Mouse (Mus musculus): Measurements from ENCODE around the gene Angel1.

Angel1 gene

DNA sequence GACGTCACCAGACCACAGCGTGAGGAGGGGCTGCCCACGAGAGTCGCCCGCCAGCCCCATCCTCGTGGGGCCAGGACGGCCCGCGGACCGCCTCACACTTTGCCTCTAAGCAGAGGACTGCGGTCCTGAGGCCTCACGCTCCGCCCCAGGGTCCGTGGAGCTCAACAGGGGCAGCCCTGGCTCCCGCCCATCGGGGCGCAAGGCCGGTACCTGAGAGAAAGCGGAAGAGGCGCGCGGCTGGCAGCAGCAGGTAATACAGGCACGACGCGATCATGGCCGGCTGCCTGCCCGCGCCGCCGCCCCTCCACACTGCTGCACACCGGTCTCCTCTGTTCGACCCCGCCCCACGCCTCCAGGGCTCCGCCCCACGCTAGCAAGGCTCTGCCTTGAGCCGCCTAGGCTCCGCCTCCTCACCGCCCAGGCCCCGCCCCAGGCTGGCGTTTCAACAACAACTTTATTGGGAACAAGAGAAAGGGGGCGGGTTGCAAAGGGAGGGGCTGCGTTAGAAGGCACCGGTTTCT is at the start of gene Angel1:
TSS of gene Angel1 (minus strand) at position 341 of the 521 bp plus-strand sequence.
- DNase-seq (ENCODE audit: low spot score in 2 of 2), result peak; percentile 93 to 95

DNA sequence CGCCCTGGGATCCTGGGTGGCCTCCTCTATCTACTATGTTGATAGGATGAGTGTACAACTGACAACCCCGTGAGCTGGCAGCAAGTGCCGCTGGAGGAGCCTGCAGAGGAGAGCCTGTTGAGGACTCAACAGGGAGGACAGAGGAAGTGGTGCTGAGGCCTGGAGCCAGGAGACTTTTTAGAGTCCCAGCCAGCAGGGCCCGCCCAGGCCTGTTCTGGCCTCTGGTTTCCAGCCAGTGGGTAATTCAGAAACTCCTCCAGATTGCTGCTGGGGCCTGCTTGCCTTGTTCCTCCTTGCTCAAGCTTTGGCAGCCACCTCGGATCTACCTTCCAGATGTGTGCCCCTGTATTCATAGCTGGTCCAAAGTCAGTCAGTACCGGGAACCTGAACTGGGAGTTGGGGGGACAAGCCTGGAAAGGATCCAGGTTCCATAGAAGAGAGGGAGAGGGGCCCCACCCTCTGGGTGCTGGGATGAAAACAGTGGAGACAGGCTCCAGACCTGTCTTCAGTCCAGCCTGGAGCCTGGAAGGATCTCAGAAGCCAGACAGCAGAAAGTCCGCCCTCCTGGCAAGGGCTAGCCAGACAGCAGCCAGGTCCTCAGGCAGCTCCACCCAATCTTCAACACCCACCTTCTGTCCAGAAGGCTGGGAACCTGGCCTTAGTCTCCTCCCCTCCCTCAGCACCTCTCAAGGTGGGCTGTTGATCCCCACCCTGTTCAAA is 49.5 kb upstream of the Angel1 start:
- peak; percentile 70 to 75 for DNase-seq (ENCODE audit: low spot score in 2 of 2)

DNA sequence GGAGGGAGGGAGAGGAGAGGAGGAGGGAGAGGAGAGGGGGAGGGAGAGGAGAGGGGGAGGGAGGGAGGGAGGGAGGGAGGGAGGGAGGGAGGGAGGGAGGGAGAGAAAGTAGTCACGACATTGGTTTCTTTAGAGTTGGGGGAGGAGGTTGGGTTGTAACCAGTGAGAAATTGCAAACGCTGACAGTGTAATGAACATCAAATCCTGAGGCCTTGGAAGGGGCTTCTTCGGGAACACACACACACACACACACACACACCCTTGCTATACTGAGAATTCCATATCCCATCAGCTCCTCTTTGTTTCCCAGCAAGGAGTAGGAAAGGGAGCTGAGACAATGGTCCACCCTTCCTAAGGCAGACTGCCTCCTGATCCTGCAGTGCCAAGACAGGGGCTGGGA is 46.3 kb upstream of the Angel1 start:
- no peak for DNase-seq (ENCODE audit: low spot score in 2 of 2)

DNA sequence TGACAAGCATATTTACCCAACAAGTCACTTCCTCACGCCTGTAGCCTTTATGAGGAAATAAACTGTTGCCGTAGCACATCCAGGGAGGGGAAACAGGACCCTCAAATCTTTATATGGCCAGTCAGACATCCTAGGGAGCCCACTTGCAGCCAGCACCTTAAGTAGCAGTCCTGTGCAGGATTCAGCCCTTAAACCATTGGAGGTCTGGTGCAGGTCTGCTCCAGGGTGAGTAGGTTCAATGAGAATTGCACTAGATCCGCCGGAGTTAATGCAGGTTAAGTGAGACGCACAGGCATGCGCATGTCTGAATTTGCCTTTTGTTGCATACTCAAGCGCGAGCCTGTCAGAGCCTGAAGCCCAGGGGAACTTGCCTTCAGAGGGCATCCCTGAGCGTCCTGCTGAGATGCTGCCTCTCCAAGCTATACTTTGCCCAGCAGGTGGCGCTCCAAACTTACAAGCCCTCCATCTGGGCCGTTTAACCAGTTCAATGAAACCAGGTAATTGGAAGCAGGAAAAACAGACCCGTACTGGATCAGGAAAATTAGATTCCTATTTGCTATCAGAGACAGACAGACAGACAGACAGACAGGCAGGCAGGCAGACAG is 45.7 kb upstream of the Angel1 start:
- DNase-seq (ENCODE audit: low spot score in 2 of 2), result peak; percentile 86 to 95

DNA sequence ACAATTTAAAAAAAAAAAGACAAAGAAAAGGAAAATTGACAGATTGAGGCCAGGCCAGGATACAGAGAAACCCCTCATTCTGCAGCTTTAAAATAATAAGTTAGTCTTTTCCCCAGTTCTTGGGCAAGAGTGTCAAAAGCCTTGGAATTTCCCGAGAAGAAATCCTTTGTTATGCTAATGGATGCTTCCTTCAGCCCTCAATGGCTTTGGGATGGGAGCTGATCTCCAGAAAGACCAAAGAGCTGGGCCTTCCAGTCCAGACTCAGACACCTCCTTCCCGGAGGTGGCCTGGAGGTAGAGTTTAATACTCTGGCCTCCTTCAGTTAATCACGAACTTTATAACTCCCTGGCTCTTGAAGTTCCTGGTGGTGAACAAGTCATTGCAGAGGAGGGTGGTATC is 44.7 kb upstream of the Angel1 start:
- no peak for DNase-seq (ENCODE audit: low spot score in 2 of 2)

DNA sequence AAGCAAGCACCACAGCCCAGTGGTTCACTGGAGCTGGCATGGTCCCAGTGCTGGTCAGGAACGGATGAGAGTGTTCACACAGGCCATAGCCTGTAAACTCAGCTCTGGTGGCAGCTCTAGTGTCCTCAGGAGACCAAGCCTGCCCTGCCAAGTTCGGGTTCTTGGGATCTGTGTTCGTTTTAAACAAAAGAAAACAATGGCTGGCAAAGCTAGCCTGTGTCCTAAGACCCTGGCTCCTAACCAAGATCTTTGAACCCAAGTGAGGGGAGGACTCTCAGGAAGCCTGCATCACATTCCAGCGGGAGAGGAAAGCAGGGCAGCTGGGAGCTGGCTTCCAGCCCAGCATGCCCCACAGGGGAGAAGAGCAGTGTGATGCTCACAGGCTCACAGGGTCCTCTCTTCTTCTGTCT is 44.0 kb upstream of the Angel1 start:
- peak in 1 of 2 experiments; percentile 61 for DNase-seq (ENCODE audit: low spot score in 2 of 2)

DNA sequence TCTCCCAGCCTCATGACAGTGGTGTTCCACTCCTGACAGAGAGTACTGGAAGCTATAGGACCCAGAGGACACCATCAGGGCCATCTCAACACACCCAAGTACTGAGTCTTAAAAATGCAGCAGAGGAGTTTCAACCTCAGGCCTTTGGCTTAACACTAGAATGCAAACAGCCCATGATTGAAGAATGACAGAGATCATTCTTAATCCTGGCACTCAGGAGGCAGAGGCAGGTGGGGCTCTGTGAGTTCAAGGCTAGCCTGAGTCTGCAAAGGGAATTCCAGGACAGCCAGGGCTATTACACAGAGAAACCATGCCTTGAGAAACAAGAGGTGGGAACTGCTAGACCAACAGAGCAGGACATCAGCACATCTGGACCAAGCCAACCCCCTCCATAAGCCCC is 43.6 kb upstream of the Angel1 start:
- DNase-seq (ENCODE audit: low spot score in 2 of 2), result no peak

DNA sequence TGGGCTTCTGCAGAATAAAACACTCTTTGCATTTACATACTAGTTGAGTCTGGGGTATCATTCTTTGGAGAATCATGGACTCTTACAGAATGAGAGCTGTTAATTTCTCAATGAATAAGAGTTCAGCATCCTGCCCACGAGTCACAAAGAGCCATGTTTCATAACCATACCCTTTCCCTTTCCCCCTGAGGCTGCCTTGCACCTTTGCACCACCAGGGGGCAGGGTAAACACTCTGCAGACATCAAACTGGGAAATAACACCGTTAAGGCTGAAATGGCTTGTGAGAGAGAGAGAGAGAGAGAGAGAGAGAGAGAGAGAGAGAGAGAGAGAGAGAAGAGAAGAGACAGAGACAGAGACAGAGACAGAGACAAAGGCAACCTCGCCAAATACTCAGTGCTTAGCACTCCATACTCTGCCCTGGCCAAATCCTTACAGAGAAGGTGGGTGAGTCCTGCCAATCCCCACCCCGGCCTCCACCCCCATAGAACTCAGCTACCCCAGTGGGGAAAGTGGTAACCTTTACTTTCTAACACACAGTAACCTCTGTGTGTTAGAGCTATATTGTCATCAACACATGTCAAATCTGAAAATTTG is 42.8 kb upstream of the Angel1 start:
- DNase-seq (ENCODE audit: low spot score in 2 of 2), result peak; percentile 65 to 84

DNA sequence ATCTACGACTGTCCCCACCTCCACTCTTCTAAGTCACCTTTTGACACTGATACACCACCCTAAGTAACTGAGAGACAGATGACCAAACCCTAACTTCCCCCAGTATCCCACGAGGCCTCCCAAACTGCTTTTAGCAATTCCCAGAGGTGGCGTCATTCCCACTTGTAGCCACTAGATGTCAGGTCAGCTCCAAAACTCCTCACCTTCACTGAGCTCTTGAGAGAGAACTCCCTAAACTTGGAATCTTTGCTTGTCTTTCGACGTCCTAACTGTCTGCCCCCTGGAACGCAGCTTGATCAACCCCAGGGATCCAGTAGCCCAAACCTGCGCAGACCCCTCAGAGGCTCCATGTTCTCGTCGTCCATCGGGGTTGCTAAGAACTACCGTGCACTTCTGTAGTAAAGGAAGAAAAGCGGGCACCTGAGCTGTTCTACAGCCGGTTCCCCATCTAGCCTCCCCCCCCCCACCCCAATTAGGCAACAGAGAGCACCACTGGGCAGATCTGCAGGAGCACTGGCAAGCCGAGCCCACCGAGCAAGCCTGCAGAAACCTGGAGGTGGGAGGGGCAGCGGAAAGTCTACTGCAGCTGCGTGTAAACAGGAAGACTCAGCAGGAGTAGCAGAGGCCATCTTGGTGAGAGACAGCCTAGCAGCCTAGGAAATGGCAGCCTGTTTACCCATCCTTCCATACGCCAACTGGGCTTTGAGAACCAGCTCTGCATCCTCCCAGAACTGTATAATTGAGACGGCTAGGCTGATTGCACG is 41.8 kb upstream of the Angel1 start:
- DNase-seq (ENCODE audit: low spot score in 2 of 2), result peak in 1 of 2 experiments; percentile 30

DNA sequence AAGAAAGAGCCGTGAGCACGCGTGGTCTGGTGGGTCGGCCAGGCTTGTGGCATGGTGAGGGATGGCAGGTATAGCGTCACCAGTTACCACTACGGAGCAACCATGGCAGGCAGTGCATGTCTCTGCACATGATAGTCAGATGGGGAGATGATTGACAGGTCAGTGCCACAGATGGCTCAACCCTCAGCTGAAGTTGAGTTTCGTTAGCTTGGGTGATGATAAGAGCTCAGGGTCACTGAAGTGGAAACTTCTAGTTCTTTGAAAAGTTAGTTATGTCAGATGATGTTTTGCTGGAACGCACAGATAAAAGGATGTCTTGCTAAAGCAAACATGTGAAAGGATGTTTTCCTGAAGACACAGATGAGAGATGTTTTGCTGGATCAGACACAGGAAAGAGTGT is 40.2 kb upstream of the Angel1 start:
- DNase-seq (ENCODE audit: low spot score in 2 of 2), result no peak

DNA sequence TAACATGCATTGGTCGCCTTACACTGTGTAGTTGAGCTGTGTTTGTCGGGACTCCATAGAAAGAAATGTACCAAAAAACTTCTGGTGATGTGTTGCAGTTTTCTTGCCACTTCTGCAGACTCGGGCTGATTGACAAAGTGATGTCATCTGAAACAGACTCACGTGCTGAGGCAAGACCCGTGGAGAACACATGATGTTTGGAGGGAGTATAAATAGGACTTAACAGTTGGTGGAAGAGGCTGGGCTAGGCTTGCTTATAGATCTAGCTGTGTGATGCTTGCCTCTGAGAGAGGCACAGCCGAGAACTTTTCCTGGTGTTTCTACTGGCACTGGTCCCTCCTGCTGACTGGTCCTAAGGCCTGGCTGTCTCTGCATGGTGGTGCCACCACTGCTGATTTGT is 37.8 kb upstream of the Angel1 start:
- no peak for DNase-seq (ENCODE audit: low spot score in 2 of 2)

DNA sequence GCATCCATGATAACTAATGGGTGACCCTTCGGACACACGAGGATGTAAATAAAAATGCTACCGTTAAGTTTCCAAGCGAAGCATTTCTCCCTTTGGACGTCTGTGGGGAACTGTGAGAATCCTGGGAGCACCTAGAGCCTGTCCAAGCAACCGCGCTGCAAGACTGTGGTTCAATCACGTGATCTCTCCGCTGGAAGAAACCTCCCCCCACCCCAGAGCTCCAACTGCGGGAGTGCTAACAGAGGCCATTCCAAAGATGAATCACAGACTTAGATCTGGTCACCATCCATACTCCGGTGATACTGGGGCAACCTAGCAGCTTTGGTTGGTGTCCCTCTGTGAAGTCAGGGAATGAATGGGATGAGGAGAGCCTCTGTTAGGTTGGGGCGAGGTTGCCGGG is 34.8 kb upstream of the Angel1 start:
- DNase-seq (ENCODE audit: low spot score in 2 of 2), result no peak

DNA sequence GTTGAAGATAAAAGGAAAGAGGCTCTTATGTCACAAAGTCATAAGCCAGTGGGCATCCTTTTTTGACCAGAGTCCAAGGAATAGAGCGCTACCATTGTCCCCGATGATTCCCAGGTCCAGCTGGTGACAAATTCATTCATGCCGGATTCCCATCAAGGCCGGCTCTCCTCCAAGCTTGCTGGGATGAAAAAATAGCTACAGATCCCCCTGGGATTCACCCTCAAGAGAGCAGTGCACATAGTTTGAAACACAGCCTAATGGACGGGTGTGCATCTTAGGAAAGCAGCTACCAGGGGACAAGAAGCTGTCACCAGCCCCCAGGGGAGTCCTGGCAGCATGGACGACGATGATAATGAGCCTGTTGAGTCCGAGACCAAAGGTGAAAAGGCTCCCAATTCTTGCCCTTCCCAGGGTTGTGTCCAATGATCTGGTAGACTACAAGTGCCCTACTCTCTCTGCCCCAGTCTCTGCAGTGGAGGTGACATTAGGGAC is 8.1 kb upstream of the Angel1 start, which contains the start of gene Lrrc74a:
TSS of gene Lrrc74a (plus strand) at position 51 of the 492 bp plus-strand sequence.
- DNase-seq (ENCODE audit: low spot score in 2 of 2), result no peak

DNA sequence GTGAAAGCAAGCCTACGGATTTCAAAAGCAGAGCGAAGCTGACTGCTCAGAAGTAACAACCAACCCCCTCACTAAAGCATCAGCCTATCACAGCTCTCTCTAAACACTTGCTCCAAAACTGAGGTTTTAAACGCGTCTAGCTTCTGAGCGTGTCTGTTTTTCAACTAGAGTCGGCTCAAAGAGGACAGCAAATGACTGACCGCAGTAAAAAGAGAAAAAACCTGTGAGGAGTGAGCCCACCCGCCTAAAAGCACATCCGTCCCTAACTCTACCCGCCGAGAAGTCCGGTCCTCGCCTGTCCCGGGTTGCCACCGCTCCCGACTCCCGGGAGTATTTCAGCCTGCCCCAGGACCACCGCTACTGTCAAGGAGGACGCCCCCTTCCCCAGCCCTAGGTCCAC is 554 bp downstream of the Angel1 start:
- no peak for DNase-seq (ENCODE audit: low spot score in 2 of 2)

DNA sequence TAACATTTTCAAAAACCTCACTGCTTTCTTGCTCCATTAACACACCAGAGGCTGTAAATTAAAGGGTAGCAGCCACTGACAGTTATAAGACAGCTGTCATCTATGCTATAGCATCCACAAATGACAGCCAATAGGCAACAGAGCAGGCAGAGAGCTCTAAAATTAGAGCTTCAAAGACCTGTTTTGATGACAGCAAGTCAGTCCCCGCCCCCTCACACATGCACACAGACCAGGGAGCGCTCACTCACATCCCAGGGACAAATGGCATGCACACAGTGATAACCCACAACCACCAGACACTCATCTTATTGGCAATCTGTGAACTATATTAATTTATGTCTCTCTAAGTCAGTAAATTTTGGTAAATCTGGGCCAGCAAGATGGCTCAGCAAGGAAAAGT is 2.0 kb downstream of the Angel1 start:
- no peak for DNase-seq (ENCODE audit: low spot score in 2 of 2)

DNA sequence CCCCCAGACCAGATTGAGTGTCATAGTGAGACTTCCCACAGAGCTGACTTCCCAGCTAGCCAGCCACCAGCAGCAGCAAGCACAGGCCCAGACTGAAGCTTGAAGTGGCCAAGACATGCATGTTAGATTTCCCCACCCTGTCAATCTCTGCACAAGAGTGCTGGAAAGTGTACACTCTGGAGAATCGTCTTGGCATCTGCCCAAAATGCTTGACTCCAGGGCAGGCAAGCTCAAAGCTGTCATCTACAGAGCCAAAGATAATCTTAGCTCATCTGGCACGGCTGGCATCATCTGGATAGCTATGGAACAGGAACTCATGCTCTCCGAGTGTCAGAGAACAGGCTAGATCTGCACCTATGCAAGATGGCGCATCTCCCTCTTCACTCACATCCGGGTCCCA is 4.8 kb downstream of the Angel1 start:
- DNase-seq (ENCODE audit: low spot score in 2 of 2), result no peak

DNA sequence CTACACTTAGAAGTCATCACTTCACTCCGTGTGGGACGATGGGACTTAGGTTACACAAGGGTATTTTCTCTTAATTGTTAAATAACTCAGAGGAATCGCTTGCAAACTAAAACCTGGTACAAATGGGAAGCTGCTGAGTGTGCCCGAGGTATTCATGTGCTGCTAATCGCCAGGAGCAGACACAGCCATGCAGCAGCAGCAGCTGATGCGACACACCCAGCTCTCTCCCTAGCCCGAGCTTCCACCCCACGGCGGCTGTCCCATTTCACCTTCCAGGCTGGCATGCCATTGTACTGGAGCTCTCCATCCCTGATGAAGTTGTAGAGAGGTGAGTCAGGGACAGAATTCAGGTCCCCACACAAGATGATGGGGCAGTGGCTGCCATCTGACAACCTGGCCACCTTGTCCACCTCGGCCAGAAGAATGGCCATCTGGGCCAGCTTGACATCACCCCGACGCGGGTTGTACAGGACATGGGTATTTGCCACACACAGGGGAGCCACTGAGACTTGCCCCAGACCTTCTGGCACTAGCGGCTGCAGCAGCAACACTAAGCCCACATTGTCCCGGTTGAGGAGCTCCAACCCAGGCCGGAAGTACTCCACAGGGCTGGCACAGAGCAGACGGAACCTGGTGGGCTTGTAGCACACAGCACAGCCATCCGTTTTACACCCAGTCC is 6.2 kb downstream of the Angel1 start:
- no peak for DNase-seq (ENCODE audit: low spot score in 2 of 2)

DNA sequence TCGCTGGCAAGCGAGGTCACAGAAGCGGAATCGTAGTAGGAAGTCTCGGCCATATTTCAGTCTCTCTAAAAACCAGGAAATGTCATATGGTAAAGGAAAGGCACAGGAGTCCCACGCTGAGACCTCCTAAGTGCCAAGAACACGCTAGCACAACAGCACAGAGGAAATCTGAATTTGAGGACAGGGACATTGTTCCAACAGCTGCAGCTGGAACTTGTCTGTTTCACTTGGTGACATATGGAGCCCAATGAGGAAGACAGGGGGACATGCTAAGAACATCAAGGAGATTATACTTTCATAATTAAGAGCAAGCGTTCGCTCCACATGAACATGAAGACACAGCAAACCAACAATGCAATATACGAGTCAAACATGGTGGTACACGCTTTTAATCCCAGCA is 9.3 kb downstream of the Angel1 start:
- DNase-seq (ENCODE audit: low spot score in 2 of 2), result no peak

DNA sequence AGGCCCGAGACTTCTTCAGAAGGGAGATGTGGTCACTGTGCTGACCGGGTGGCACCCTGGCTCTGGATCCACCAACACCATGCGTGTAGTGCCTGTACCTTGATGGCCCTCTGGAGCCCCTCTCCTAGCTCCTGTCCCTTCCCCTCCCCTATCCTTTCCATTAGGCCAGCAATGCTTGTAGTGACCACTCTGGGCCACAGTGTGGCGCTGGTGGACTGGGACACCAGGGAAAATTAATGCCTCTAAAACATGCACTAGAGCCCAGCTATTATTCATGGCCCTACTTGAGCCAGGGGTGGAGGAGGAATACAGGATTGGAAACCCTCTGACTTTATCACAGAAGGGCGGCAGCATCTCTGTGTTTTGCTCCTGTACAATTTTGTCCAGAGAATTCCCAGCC is 10.9 kb downstream of the Angel1 start:
- DNase-seq (ENCODE audit: low spot score in 2 of 2), result peak; percentile 42 to 79

DNA sequence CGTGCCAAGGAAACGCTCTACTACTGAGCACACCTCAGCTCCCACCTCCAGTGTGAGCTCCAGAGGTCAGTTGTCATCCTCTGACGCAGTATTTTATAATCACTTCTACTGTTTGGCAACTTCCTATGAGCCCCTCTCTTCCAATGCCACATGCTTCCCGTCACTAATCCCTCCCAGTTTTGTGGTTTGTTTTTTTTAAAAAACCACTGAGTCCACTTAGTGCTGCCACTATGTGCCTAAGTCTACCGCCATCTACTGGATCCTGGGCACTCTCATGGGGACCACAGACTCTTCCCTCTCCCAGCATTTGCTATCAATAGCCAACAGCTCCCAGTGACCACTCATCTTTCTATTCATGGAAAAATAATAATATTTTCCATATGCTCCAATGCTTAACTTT is 12.2 kb downstream of the Angel1 start:
- DNase-seq (ENCODE audit: low spot score in 2 of 2), result no peak

DNA sequence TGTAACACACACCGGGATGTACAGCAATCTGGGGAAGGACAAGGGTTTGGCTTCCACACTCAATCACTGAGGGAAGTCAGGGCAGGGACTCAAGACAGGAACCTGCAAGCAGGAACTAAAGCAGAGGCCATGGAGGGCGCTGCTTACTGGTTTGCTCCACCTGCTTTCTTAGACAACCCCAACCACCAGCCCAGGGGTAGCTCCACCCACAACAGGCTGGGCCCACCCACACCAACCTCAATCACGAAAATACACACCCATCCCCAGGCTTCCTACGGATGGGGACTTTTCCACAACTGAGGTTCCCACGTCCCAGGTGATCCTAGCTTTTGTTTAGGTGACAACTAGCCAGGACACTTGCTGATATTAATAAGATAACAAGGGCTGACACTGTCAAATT is 20.4 kb downstream of the Angel1 start:
- DNase-seq (ENCODE audit: low spot score in 2 of 2), result no peak
